Mouse (Mus musculus) CD4-positive, CD25-positive, alpha-beta regulatory T cell, adult 2 months (primary cell): ENCODE data around the gene Ano3.
"Not testable (repeated sequence)": the region's sequence is repeated elsewhere in the genome, so short reads cannot be mapped to it uniquely, and the experiment has no call there.

Experiments used
- DNase-seq: peaks from one replicate; pipeline ENCODE4 v3.0.0-alpha.2; 2012; ENCODE audit warnings: low read depth, low spot score

The Ano3 gene

GRCm38 (mm10) chr2:110950823-110951222 lies at the start of gene Ano3:
Ano3 (minus strand) TSS chr2:110950923.
- not testable (repeated sequence) for DNase-seq

- no peak for DNase-seq
Measured at GRCm38 (mm10) chr2:110990071-110990470, 39.3 kb upstream of the Ano3 start.

GRCm38 (mm10) chr2:110989539-110989938 lies 38.8 kb upstream of the Ano3 start:
- DNase-seq = no peak

GRCm38 (mm10) chr2:110985853-110986271 lies 35.1 kb upstream of the Ano3 start:
- DNase-seq = no peak

- no peak for DNase-seq
Measured at GRCm38 (mm10) chr2:110981733-110982132, 31.0 kb upstream of the Ano3 start.

- DNase-seq = no peak
Measured at GRCm38 (mm10) chr2:110979610-110980009, 28.9 kb upstream of the Ano3 start.

- DNase-seq = no peak
Measured at GRCm38 (mm10) chr2:110976871-110977270, 26.1 kb upstream of the Ano3 start.

- no peak for DNase-seq
Measured at GRCm38 (mm10) chr2:110970158-110970557, 19.4 kb upstream of the Ano3 start.

- no peak for DNase-seq
Measured at GRCm38 (mm10) chr2:110965398-110965797, 14.7 kb upstream of the Ano3 start.

GRCm38 (mm10) chr2:110950432-110950803 lies 305 bp downstream of the Ano3 start:
- DNase-seq = no peak

- no peak for DNase-seq
Measured at GRCm38 (mm10) chr2:110949679-110950431, 868 bp downstream of the Ano3 start.

GRCm38 (mm10) chr2:110945171-110945570 lies 5.6 kb downstream of the Ano3 start:
- no peak for DNase-seq

- no peak for DNase-seq
Measured at GRCm38 (mm10) chr2:110935691-110936090, 15.0 kb downstream of the Ano3 start.

- DNase-seq = no peak
Measured at GRCm38 (mm10) chr2:110929126-110929525, 21.6 kb downstream of the Ano3 start.

- no peak for DNase-seq
Measured at GRCm38 (mm10) chr2:110909506-110909905, 41.2 kb downstream of the Ano3 start.

- no peak for DNase-seq
Measured at GRCm38 (mm10) chr2:110906473-110906872, 44.2 kb downstream of the Ano3 start.

- DNase-seq = no peak
Measured at GRCm38 (mm10) chr2:110896477-110897270, 54.0 kb downstream of the Ano3 start.

GRCm38 (mm10) chr2:110871650-110872049 lies 79.1 kb downstream of the Ano3 start:
- no peak for DNase-seq

GRCm38 (mm10) chr2:110865584-110865983 lies 85.1 kb downstream of the Ano3 start:
- no peak for DNase-seq

GRCm38 (mm10) chr2:110863376-110863775 lies 87.3 kb downstream of the Ano3 start:
- no peak for DNase-seq

- DNase-seq = no peak
Measured at GRCm38 (mm10) chr2:110839559-110840243, 111.0 kb downstream of the Ano3 start.

- DNase-seq = no peak
Measured at GRCm38 (mm10) chr2:110816189-110816588, 134.5 kb downstream of the Ano3 start.
